Comparison of ENCODE assay signal across 10 mouse cellular contexts in genomic region chr17:12507654-12508204, GRCm38 (mm10). TPM values are rescaled to one million over a fixed set of nuclear protein-coding genes. Genes with fewer than 3 reads are reported as not detected.
DNase-seq lines count a peak whose midpoint lies in the region; ATAC-seq and TF ChIP-seq lines count a peak whose summit lies in the region.
"Had no signal": no experiment of that assay in that cellular context is flagged by ENCODE, and none has a peak within 500 bp of the region (broad histone marks: within the 10 kb centered on the region; RNA-seq: fewer than 3 reads in every experiment).

Slc22a3 (minus strand) TSS chr17:12507704.

- H3K27ac ChIP-seq in heart, embryonic 13.5 days (replicated peaks) = no peak within 1 kb of the TSS
- no peak within 1 kb of the TSS for H3K27ac ChIP-seq in cortical plate, adult 2 months (ENCODE audit: insufficient read depth, low read length)
- H3K27ac ChIP-seq in hindbrain, embryonic 15.5 days (replicated peaks) = no peak within 1 kb of the TSS
- no peak within 1 kb of the TSS for H3K27ac ChIP-seq in midbrain, embryonic 12.5 days (replicated peaks)

- peaks cover 5% of the 10 kb centered on the region; the same call in 1 of the 2 replicates for H3K4me1 ChIP-seq in heart, embryonic 13.5 days
- H3K4me1 ChIP-seq in cortical plate, adult 2 months (ENCODE audit: control insufficient read depth, insufficient read depth, low read length) = no peaks in the 10 kb centered on the region
- H3K4me1 ChIP-seq in hindbrain, embryonic 15.5 days (replicated peaks) = peaks cover 8% of the 10 kb centered on the region
- H3K4me1 ChIP-seq in midbrain, embryonic 12.5 days = peaks cover 8% of the 10 kb centered on the region; the same call in 1 of the 2 replicates

- H3K36me3 ChIP-seq in heart, embryonic 13.5 days = no peaks in the 10 kb centered on the region
- H3K36me3 ChIP-seq in hindbrain, embryonic 15.5 days = no peaks in the 10 kb centered on the region
- no peaks in the 10 kb centered on the region for H3K36me3 ChIP-seq in midbrain, embryonic 12.5 days

- ATAC-seq in heart, embryonic 13.5 days (ENCODE audit: extremely low read depth, insufficient number of reproducible peaks, low FRiP score, low TSS enrichment) = no peak
- no peak for ATAC-seq in hindbrain, embryonic 15.5 days (ENCODE audit: low FRiP score, low read depth)
- ATAC-seq in midbrain, embryonic 12.5 days (ENCODE audit: low FRiP score, low read depth) = no peak
- no peak for ATAC-seq in inflammation-experienced regulatory T-cells, adult 6 months

- 16% methylated on average over 14 of the region's 14 CpGs for WGBS in heart, embryonic 13.5 days
- 11% methylated on average over 14 of the region's 14 CpGs for WGBS in hindbrain, embryonic 15.5 days
- 12% methylated on average over 14 of the region's 14 CpGs for WGBS in midbrain, embryonic 12.5 days

- H3K9ac ChIP-seq in heart, embryonic 13.5 days = peak within 1 kb of the TSS; percentile 61
- H3K9ac ChIP-seq in hindbrain, embryonic 15.5 days = peak within 1 kb of the TSS; percentile 30; the same call in 1 of the 2 replicates
- no peak within 1 kb of the TSS for H3K9ac ChIP-seq in midbrain, embryonic 12.5 days (replicated peaks)

- H3K4me3 ChIP-seq in heart, embryonic 13.5 days = peak within 1 kb of the TSS; percentile 58
- peak within 1 kb of the TSS; percentile 29 for H3K4me3 ChIP-seq in cortical plate, adult 2 months (ENCODE audit: insufficient read depth, low read length)
- peak within 1 kb of the TSS; percentile 46 for H3K4me3 ChIP-seq in hindbrain, embryonic 15.5 days
- H3K4me3 ChIP-seq in midbrain, embryonic 12.5 days = peak within 1 kb of the TSS; percentile 27
- H3K4me3 ChIP-seq: myocyte had no signal

- no peak for DNase-seq in heart, postnatal 10 days
- no peak for DNase-seq in cerebellum, adult 9-11 months
- no peak for DNase-seq in adrenal gland, postnatal 4 days (ENCODE audit: low spot score in 2 of 2)

- H3K9me3 ChIP-seq in heart, embryonic 13.5 days = no peaks in the 10 kb centered on the region
- no peaks in the 10 kb centered on the region for H3K9me3 ChIP-seq in hindbrain, embryonic 15.5 days
- H3K9me3 ChIP-seq in midbrain, embryonic 12.5 days = no peaks in the 10 kb centered on the region

- no peak for TF ChIP-seq CTCF in cortical plate, adult 2 months (IDR thresholded peaks at IDR 0.05; ENCODE audit: extremely low read depth, insufficient read depth, low read length)

- TF ChIP-seq POLR2A in cortical plate, adult 2 months (IDR thresholded peaks at IDR 0.05; ENCODE audit: extremely low read depth, insufficient read depth, low read length) = no peak

- intact Hi-C loops in heart, postnatal 10 days (cut with DNase I) = no loop called here

- H3K4me2 ChIP-seq in heart, embryonic 13.5 days = peak within 1 kb of the TSS; percentile 81
- peak within 1 kb of the TSS; percentile 77 for H3K4me2 ChIP-seq in hindbrain, embryonic 15.5 days
- H3K4me2 ChIP-seq in midbrain, embryonic 12.5 days (replicated peaks) = peak within 1 kb of the TSS; percentile 45

- H3K27me3 ChIP-seq in heart, embryonic 13.5 days (replicated peaks) = peaks cover 89% of the 10 kb centered on the region
- peaks cover 45% of the 10 kb centered on the region for H3K27me3 ChIP-seq in hindbrain, embryonic 15.5 days
- peaks cover 42% of the 10 kb centered on the region for H3K27me3 ChIP-seq in midbrain, embryonic 12.5 days

RNA-seq across cellular contexts. Expression of gene Slc22a3, which starts in this region (rescaled TPM):
- 0.10 and 0.36 TPM in 2 replicates for polyA plus RNA-seq in heart, embryonic 13.5 days (2015; fragmentation: Nextera tagmentation; extraction: Ambion mirVana)
- total RNA-seq in heart, postnatal 10 days (2021) = 1 to 10 TPM; 1.8 to 2.3 TPM
- 0.95 and 1.5 TPM in 2 replicates for polyA plus RNA-seq in cortical plate, adult 2 months (2012; rRNA removed)
- polyA plus RNA-seq in hindbrain, embryonic 15.5 days (2015; fragmentation: Nextera tagmentation; extraction: Ambion mirVana) = 1.1 and 1.7 TPM in 2 replicates
- polyA plus RNA-seq in midbrain, embryonic 12.5 days (2016; fragmentation: Nextera tagmentation; extraction: Ambion mirVana) = 0.17 and 0.26 TPM in 2 replicates
- polyA plus RNA-seq in inflammation-experienced regulatory T-cells, adult 6 months (2017; shearing (Covaris generic)) = under 1 TPM in 1 of 3 experiments, not detected in 2; 0.08 TPM
- total RNA-seq in adrenal gland, postnatal 4 days (2021) = 1 to 10 TPM in 1 of 2 experiments, under 1 TPM in 1; 0.90 to 1.2 TPM
- total RNA-seq: CH12.LX had no signal
- polyA plus RNA-seq: myocyte had no signal
